Mouse (Mus musculus) R1 (cell line): Measurements from ENCODE around the gene Rabep2.
A peak's percentile ranks its signal among the peaks of the same experiment; 100 is the strongest.
"Not testable (repeated sequence)": the region's sequence is repeated elsewhere in the genome, so short reads cannot be mapped to it uniquely, and the experiment has no call there.

Experiments used
- DNase-seq: peaks from one replicate; pipeline ENCODE4 v3.0.0-alpha.2; 2018; ENCODE audit warnings: low read depth, low spot score

Gene Rabep2

DNA sequence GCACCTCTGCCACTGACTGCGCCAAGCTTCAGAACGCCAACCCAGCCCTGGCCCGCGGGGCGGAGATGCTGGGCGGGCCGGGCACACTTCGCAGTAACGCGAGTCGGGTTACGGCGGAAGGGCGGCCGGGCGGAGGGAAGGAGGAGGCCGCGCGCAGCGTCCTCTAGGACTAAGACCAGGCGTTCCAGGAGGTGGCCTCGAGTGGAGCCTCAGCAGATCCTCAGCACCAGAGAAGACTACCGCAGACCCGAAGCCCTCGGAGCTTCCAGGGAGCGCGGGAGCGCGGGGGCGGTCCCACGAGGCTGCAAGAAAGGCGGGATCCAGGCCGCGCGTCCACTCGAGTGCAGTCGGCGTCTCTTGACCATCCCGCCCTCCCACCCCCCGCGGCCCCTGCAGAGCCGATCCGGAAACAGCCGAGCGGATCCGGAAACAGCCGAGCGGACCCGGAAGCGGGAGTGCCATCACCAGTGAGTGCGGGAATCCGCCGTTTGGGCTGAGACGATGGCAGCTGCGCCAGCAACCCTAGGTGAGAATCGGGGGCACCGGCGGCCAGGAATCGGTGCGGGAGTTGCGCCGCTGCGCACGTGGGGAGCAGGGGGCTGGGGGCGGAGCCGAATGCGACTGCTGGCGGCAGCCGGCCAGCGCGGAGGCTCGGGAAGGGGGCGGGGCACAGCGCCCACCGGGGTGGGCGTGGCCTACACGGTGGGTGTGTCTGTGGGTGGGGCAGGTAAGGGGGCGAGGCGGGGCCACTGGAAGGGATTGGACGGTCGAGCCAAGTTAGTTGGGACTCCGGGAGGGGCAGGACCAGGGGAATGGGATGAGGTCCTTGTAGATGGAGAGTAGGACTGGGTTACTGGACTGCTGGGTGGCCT lies at the start of gene Rabep2:
TSS of gene Rabep2 (plus strand) at position 129 of the 872 bp plus-strand sequence.
- DNase-seq = peak; percentile 90

DNA sequence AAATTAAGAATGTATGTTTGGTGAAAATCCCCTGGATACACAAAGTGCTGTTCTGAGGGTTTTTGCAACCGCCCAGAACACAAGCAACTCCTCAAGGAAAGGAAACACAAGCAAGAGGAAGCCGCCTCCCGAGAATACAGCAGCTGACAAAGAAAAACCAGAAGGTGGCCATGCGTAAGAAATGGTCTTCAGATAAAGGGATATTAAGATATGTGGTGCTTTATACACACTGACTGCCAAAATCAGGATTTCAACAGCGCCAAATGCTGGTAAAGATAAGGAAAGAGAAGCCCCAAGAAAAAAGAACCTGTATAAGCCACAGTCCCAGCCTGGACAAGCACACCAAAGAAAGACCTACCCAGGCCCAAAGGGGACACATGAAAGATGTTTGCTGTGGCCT lies 45.0 kb upstream of the Rabep2 start:
- DNase-seq = no peak

DNA sequence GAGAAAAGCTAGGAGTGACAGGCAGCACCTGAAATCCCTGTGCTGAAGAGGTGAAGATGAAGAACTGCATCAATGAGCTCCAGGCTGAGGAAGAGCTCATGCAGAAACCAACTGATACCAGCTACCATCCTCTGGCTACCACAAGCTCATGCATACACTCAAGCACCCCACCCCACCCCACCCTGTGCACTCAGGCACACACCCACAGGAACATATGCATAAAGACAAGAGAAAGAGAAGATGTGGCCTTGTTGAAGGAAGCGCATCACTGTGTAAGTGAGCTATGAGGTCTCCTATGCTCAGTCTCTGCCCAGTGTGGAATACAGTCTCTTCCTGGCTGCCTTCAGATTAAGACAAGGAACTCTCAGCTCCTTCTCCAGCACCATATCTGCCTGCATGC lies 40.4 kb upstream of the Rabep2 start:
- DNase-seq = peak; percentile 64

DNA sequence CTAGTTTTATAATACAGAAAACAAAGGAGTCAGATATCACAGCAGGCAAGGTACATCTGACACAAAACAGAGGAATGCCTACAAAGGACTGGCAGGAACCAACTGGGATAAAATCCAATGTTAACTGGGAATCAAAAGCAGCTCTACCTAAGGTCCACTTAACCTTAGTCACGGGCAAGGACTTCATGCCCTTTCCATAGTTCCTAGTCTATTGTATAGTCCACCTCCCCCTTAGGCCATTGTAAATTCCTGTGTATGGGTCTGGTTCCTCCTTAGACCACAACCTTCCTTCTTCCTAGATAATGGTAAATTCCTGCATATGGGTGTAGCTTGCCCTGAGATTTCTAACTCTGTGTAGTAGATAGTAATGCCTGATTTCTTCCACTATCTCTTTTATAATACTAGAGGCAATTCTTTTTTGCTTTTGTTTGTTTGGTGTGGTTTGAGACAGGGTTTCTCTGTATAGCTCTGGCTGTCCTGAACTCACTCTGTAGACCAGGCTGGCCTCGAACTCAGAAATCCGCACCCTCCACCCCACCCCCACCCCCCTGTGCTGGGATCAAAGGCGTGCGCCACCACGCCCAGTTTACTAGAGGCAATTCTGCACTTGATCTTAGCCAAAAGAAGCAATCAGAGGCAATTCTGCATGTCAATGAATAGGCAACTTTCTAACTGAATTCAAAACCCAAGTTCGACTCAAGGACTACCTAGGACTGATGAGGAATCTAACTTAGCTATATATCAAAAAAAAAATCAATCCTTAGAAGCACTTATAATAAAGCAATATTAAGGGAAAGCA lies 36.3 kb upstream of the Rabep2 start:
- peak; percentile 92 for DNase-seq

DNA sequence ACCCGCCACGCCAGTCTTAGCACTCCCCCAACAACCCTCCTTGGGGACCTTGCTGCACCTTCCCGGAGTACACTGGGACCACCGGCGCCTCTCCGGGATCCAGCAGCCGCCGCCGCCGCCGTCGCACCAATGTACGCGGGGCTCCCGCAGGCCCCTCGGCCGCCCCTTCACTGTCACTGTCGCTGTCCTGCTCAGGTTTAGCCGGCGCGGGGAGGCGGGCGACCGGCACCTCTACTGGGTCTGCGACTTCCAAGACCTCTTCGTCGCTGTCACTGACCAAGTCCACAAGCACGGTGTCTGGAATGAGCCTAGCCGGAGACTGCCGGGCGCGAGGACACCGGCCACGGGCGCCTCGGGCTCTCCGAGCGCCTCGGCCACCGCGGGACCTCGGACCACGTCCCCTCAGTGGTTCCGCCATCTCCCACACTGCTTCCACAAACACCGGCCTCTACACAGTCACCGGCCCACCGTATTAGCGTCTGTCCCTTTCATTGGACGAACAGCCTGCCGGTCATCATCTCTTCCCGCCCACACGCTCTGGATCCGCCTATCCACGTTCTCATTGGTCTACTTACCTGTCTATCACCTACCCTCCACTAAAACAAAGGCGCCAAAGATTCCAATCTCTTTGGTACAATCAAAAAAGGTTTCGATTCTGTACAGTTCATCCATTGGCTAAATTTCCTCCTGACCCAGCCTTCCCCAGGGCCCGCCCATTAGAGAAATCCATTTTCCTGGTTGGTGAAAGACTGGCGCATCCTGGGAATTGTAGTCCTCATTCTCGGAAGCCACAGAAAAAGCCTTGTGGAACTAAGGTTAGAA lies 32.0 kb upstream of the Rabep2 start, which contains the start of gene Nfatc2ip:
TSS of gene Nfatc2ip (minus strand) at position 440 of the 822 bp plus-strand sequence.
- peak; percentile 100 for DNase-seq

DNA sequence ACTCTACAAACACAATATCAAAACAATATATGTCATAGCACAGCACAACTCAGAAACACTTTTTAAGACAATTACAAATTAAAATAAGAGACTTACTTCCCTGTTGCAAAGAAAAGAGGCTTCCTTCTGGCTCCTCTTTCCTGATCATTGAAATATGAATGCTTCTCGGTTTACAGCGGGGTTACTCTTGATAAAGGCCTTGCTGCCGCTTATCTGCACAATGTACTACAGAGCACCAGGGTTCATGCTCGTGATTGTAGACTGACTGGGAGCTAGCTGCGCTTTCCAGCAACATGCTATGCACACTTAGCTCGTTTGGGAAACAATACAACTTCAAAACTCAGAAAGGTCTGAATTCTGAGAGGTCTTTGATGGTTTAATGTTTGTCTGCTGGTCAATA lies 31.3 kb upstream of the Rabep2 start:
- DNase-seq = no peak

DNA sequence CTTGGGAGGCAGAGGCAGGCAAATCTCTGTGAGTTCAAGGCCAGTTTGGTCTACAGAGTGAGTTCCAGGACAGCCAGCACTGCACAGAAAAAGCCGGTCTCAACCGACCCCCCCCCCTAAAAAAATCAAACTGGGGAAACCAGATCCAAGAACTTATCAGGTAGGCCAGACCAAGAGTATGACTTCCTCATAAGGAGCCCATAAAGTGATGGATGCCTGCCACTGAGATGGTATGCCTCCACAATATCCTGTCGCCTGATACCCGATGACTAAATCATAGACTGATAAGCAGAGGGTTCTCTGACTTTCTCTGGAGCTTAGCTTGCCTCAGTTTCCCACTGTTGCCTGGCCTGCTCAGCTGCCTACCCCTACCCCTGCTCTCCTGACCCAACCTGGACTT lies 30.7 kb upstream of the Rabep2 start:
- DNase-seq = no peak

DNA sequence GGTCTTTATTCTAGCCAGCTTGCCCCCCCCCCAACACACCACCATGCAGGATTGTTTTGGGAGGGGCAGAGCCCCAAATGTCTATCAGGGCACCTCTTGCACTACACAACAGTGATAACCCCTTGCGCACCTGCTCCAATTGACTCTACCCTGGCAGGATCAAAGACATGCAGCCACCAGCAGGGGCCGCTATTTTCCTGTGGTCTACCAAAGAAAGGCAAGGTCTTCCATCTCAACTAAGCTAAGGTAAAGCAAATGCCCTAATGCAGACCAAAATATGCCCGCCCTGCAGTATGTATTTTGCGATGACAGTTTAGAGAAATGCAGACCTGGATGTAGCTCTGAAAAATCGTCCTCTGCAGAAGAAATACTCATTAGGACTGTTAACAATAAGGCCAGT lies 29.0 kb upstream of the Rabep2 start:
- peak; percentile 91 for DNase-seq

DNA sequence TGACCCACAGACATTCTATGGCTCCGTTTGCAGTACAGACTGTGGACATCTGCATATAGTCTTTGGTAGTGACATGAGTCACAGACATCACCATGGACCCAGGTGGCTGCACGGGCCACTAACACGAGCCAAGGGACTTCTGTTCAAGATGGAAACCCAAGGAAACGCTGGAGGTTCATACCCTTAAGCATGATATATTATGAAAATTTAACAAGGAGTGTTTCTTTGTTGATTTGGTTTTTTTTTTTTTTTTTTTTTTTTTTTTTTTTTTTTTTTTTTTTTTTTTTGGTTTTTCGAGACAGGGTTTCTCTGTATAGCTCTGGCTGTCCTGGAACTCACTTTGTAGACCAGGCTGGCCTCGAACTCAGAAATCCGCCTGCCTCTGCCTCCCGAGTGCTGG lies 26.0 kb upstream of the Rabep2 start:
- not testable (repeated sequence) for DNase-seq

DNA sequence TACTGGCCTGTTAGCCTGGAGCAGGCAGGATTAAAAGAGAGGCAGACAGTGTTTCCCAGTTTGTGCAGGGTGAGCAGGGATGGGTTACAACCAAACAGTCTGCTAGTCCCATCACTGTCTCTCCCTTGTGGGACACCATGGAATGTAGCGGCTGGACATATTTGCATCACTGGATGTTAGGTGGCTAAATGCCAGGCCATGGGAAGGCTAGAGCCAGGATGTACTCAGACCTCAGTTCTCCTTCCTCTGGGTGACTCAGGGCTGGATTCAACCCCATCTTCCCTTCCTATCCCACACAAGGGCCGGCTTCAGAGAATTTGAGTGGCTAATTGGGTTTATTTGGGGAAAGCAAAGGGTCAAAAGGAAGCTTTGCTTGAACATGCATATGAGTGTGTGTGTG lies 19.9 kb upstream of the Rabep2 start:
- no peak for DNase-seq

DNA sequence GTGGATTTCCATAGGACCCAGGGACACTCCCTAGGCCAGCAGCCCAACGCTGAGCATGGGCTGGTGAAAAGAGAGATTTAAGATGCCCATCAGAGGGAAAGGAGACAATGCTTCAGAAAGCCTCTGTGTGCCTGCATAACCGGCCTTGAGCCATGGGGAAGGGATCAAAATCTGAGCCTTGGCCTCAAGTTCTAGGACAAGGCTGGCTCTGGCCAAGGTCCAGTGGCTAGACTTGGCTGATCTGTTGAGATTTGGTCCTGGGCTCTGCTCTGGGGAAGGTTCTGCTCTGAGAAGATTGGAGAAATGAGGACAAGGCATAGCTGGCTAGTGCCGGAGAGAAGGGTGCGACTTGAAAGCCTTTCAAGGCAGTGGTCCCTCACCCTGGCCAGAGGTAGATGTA lies 17.5 kb upstream of the Rabep2 start:
- no peak for DNase-seq

DNA sequence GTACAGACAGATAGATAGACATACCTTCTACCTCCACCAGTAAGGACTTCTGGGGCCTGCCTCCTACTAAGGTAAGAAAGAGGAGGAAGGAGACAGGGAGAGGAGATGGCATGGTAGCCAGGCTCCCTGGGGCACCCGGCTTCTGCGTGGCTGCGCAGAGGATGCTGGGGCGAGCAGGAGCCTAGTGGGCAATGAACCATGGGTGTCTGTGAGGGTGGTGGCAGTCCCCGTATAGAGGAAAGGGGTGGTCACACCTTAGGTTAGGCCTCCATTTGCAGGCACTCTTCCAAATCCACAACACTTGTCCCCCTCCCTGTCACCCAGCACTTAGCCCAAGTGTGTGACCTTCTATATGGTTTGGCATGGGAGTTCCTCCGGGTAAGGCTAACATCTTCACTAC lies 13.8 kb upstream of the Rabep2 start, which contains the start of gene Cd19:
TSS of gene Cd19 (minus strand) at position 165 of the 400 bp plus-strand sequence.
- no peak for DNase-seq

DNA sequence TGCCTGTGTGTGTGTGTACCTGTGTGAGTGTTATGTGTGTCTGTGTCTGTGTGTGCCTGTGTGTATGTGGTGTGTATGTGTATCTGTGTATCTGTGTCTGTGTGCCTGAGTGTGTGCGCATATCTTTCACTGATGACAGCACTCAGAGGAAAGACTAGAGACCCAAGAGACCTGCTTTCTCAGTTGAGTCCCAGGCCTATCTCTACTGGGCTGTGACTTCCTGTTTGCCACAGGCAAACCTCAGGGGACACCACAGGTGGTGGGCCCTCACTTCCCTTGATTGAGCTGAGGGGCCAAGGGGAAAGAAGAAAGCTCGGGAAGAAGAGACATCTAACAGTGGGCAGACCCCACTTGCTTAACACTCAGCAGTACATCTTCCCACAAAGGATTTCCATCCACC lies 11.9 kb upstream of the Rabep2 start:
- DNase-seq = no peak

DNA sequence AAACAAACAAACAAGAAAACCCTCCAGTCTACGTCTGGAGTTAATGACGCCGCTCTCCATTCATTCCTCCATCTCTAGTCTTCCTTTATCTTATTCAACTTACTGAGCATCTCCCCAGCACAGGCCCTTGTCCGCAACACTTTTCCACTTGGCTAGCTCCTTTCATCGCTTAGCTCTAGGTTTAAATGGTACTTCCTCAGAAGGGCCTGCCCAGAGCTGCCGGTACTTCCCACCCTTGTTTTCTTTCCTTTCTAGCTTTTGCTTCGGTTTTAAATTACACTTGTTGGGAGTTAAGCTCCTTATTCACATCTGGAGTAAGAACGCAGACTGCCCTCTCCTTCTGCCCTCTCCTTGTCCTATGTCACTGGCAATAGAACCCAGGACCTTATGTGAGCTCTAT lies 11.5 kb upstream of the Rabep2 start:
- no peak for DNase-seq

DNA sequence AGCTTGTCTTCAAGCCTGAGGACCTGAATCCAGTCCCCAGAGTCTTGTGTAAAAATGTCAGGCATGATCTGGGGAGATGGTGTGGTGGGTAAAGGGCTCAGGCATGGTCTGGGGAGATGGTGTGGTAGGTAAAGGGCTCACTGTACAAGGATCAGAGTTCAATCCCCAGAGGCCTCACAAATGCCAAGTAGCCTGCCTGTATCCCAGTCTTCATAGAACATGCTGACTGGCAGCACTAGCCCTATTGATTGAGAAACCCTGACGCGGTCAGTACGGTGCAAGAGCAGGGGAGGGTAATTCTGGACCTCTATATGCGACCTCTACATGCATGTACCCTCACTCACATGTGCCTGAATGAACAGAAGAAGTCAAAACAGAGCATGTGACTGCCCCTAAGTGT lies 11.0 kb upstream of the Rabep2 start:
- DNase-seq = no peak

DNA sequence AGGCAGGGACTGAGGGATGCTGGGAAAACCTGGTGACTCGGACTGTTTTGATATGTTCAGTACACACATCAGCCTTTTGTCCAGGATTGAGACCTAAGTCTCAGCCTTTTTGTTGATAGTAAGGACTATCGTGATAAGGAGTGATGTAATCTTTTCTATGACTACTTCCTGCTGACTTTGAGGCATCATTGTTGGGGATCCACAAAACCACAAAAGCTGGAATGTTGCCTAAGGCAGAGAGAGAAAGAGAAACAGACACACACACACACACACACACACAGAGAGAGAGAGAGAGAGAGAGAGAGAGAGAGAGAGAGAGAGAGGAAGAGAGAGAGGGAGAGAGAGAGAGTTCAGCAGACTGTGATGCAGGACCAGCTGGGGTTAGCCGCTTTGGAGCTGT lies 10.1 kb upstream of the Rabep2 start:
- no peak for DNase-seq

DNA sequence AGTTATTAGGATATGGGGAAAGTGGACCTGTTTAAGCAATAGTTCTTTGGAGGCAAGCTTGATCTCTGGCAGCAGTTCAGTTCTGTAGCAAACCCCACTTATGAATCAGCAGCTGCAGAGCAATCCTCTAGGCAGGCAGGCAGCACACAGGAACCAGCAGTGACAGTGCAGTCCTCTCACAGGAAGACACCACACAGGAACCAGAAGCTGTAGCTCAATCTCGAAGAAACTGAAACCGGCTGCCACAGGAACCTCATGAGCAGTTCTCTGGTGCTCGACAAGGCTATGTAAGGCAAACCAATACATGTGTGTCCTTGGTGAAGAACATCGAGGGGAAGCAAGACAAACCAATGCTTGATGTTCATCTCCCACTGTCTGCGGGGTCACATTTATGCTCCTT lies 6.8 kb upstream of the Rabep2 start:
- DNase-seq = no peak

DNA sequence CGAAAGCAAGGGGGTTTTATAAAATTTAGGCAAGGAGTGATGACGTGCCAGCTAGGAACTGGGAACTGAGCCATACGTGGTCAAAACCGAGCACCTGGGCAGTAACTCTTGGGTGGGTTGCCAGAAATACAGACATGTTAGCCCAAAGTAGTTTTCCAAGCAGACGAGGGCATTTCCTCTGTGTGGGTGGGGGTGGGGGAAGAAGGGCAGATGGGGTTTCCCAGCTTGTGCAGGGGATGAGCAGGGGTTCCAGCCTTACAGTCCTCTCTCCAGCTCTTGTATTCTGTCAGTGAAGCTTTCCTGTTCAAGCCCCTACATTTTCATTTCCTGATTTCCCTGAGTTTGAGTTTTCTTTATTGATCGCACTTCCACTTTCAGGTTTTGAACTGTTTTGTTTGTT lies 4.4 kb upstream of the Rabep2 start:
- no peak for DNase-seq

DNA sequence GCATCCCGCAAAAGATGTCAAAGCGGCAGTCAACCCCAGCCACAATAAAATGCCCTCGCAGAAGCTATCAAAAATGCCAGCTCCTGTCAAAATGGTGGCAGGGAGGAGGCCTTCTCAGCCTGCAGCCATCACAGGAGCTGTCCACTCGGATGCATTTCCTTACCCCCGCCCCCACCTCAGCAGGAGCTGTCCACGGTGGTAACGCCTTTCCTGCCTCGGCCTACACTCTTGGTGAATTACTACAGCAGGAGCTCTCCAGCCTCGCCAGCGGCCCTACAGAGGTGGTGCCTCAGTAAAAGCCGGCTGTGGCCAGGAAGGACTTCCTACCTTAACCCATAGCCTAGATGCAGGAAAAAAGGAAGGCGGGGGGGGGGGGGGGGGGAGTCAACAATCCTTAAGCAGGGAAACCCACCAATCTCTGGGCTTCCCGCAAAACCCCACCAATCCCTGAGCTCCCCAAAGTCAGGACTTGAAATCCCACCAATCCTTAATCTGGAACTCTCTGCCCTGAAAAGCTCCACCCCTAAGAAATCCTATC lies 1.2 kb upstream of the Rabep2 start:
- peak; percentile 94 for DNase-seq

DNA sequence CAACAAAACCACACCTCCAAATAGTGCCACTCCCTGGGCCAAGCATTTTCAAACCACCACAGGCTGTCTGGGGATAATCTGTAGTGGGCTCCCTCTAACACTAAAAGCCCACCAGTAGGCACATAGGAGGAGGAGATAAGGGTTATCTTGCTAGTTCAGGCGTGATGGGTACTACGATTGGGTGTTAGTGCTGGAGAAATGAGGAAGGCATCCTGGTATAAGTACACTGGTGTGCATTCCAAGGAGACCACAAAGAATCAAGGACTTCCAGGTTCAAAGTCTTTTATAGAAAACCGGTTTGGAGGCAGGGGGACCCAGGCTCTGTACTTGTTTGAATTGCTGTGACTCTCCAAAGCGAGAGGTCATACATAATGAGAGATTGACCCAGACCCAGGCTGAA lies 405 bp upstream of the Rabep2 start:
- DNase-seq = peak; percentile 35

DNA sequence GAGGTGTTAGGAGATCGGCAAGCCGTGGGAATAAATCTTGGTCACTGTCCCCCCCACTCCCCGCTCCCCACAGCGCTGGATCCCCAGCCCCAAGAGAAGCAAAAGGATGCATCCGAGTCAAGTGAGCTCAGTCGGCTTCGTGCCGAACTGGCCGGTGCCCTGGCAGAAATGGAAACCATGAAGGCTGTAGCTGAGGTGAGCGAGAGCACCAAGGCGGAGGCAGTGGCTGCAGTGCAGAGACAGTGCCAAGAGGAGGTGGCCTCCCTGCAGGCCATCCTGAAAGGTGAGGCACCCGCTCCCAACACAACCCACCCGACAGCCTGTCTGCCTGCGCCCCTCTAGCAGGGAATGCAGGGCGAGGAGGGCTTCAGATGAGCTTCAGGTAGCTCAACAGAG lies 942 bp downstream of the Rabep2 start:
- DNase-seq = no peak

DNA sequence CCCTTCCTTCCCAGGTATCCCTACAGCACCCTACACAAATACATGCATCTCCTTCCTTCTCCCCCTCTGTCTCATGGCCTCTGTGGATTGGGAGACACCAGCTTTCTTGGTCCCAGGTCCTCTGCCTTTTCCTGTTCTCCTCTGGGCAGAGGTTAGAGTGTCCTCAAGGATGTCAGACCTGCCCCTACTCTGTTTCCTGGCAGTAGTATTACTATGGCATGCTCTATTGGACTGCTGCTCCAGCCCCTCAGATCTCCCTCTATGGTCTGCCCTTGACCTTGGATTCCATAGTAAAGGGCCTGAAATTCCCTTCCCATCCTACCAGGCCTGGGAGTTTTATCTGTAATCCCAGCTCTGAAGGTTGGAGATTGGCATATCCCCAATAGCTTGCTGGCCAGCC lies 1.6 kb downstream of the Rabep2 start:
- no peak for DNase-seq
